Mouse (Mus musculus) kidney, adult 11 months (tissue): ENCODE measurements around the gene Rhoc.
"Not testable (repeated sequence)": the region's sequence is repeated elsewhere in the genome, so short reads cannot be mapped to it uniquely, and the experiment has no call there.

Experiments
- DNase-seq: peaks from one replicate; pipeline ENCODE4 v3.0.0; 2022

The Rhoc gene

DNA sequence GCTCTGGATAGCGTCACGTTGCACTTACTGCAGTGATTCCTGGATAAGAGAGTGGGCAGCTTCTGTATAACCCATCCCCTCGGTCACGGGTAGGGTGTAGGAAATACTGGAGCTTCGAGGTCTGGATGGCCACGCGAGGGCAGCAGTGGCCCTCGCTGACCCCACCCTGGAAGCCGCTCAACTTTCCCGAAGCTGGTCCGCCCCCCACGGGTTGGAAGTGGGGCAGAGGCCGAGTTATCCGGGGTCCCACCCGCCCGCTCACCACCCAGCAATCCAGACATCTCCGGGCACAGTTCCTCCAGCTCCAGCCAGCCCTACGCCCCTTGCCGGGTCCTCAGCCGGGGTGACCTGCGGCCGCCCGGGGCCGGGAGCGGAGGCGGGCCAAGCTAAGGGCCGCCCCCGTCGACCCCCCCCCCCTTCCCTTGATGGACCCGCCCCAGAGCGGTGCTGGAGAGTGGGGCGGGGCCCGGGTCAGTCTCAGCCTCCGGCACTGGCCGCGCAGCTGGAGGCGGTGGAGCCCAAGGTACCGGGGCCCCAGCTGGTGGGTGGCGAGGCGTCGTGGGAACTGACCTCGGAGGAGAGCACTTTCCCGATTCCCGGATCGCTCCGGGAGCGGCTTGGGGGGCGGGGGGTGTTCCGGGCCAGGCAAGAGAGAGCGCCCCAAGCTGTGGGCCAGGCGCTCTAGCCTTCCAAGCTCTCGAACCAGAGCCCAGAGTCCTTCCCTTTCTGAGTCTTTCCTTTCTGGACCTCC is 561 bp downstream of the Rhoc start:
- DNase-seq = peak; percentile 81

GRCm38 (mm10) chr3:104789312-104789605 is 1.1 kb downstream of the Rhoc start:
- no peak for DNase-seq

- DNase-seq = peak; percentile 72
These were observed 1.6 kb downstream of the Rhoc start for GRCm38 (mm10) chr3:104789822-104790221.

DNA sequence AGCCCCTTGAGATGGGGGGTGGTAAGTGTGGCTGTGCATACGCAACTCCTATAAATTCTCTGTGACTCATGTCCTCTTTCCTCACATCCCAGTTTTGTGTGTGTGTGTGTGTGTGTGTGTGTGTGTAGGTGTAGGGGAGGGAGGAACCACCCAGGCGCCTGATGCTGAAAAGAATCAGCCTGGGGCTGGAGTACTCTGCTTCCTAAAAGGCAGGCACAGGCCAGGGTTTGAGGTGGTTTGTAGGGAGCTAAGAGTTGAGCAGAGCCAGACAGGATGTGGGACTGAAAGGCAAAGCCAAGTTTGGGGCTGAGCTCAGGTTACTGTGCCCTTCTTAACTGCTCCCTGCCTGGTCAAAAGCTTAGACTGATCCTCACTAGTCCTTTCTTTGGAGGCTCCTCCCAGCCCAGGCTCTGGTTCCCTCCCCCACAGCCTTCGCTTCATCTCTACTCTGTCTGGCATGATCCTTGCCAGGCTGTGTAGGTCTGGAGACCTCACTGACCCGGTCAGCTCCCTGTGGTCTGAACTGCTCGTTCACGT is 2.3 kb downstream of the Rhoc start:
- DNase-seq = peak; percentile 65

DNA sequence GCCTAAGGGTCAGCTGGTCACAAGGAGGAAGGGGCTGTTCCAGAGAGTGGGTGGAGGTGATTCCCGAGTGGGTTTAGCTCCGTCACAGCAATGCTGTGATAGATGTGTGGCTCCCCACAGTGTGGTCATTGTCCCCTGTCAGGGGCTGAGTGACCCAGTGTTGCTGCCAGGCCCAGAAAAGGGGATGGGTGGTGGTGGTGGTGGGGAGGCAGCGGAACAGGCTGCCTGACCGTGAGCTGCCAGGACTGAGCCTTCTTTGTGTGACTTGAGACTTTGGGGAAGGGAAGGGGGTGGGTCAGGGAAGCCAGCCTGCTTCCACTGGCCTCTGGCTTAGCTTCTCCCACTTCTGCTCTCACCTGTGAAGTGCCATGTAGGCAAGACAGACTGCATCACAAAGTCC is 2.8 kb downstream of the Rhoc start:
- DNase-seq = no peak

DNA sequence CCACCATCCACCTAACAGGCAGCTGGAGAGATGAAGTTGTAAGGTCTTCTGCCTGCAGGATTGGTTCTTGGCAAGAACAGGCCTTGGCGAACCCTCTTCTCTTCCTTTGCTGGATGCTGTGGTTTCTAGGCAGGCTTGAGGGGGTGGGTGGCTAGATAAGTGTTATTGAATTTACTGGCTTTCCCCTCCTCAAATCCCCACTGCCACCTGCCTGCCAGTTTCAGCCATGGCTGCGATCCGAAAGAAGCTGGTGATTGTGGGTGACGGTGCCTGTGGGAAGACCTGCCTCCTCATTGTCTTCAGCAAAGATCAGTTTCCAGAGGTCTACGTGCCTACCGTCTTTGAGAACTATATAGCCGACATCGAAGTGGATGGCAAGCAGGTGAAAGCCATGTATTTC is 3.5 kb downstream of the Rhoc start:
- no peak for DNase-seq

GRCm38 (mm10) chr3:104792360-104793270 is 4.4 kb downstream of the Rhoc start:
- no peak for DNase-seq

GRCm38 (mm10) chr3:104793871-104794828 is 6.0 kb downstream of the Rhoc start:
- peak; percentile 96 for DNase-seq

DNA sequence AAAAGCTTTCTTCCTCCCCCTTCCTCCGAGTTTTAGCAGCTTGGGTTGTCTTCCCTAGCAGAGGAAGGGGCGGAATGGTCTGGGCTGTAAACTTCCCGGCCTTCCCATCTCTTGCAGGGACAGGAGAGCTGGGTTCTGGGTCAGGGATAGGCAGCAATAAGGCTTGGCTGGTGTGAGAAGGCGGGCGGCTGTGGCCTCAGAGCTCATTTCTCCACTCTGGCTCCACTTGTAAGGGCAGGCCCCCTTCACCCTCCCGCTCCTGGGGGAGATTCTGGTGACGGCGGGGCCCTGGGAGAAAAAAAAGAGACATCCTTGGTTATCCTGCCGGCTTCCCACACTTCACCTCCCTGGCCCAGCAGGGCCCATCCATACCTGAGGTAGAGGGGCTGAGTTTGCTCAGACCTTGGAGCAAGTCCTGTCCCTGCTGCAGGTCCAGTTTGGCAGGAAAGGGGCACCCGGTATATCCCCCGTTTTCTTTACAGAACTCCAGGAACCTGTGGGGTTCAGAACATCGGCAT is 6.8 kb downstream of the Rhoc start:
- DNase-seq = no peak

DNA sequence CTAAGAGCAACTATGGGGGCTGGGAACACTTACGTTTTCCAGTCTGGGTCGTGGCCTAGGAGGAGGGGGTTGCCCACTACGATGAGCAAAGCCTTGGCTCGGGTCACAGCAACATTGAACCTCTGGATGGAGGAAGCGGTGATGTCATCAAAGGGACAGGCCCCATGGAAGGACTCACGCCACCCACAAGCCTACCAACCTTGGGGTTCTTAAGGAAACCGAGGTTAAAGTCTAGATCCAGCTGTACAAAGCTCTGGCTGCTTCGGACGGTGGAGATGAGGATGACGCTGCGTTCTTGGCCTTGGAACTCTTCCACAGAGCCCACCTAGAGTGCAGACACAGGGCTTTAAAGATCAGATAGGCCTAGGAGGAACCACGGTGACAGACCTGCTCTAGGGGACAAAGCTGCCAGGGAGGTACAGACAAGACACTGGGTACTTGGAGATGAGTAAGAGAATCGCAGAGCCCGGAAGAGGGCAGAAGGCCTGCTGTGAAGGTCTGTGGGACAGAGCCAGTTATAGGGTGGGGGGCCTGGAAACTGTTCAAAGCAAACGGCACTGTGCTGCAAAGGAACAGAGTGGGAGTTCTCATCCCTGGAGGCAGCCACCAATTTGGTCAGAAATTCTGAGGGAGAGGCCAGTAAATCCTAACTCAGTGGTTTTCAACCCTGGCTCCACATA is 7.6 kb downstream of the Rhoc start:
- peak; percentile 26 for DNase-seq

- DNase-seq = peak; percentile 77
These were observed 8.4 kb downstream of the Rhoc start for GRCm38 (mm10) chr3:104796430-104797082.

GRCm38 (mm10) chr3:104800681-104801080 is 12.5 kb downstream of the Rhoc start:
- DNase-seq = no peak

- no peak for DNase-seq
These were observed 13.3 kb downstream of the Rhoc start for GRCm38 (mm10) chr3:104801481-104801880.

DNA sequence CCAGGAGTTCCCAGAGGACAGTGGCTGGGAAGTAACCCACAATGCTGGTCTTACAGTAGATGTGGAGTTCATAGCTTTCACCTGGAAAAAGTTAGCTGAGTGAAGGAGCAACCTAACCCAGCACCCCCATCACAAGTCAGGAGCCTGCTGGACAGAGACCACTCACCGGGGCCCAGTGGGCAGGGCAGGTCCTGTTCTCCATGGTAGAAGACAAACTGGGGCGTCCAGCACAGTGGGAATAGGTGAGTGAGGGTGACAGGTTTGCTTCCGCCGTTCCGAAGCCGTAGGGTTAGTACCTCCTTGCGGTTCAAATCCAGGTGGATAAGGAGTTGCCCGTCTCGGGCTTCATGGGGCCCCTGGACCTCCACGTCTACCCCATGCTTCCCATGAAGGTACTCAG is 16.1 kb downstream of the Rhoc start:
- no peak for DNase-seq

DNA sequence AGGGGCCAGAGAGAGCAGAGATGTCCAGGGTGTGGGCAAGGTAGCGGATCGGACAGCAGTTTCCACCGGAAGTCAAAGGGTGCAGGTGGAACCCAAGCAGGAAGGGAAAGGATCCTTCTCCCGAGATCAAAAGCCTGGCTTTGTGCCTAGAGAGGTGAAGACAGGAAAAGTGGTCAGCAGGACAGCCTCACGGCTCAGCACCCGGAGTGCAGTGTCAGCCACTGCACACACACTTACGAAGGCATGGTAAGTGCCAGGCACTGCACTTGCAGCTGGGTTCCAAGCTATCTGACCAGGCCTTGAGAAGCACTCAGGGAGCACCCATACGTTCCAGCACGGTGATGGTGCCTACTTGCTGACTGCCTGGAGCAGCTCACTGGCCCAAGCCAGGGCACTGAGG is 17.4 kb downstream of the Rhoc start:
- no peak for DNase-seq

- DNase-seq = no peak
These were observed 23.6 kb downstream of the Rhoc start for GRCm38 (mm10) chr3:104811752-104812151.

- DNase-seq = no peak
These were observed 24.1 kb downstream of the Rhoc start for GRCm38 (mm10) chr3:104812254-104812653.

DNA sequence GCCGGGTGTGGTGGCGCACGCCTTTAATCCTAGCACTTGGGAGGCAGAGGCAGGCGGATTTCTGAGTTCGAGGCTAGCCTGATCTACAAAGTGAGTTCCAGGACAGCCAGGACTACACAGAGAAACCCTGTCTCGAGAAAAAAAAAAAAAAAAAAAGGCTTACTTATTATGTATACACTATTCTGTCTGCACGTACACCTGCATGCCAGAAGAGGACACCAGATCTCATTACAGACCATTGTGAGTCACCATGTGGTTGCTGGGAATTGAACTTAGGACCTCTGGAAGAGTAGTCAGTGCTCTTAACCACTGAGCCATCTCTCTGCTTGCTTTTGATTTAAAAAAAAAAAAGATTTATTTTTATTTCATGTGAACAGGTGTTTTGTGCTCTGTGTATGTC is 25.1 kb downstream of the Rhoc start:
- not testable (repeated sequence) for DNase-seq

- DNase-seq = no peak
These were observed 26.6 kb downstream of the Rhoc start for GRCm38 (mm10) chr3:104814746-104815145.

DNA sequence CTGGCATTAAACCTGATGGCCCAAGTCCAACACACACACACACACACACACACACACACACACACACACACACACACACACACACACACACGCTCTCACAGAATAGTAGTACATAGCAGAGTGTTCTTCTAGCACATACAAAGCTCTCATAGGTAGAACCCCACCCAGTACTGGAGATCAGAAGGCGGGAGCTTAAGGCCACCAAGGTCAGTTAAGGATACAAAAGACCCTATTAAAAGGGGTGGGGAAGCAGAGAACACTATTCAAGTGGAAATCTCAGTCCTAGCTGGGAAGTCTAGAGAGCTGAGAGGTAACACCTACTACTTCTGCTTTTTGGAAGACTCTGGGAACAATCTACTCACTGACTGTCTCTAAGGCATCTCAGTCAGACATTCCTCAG is 27.2 kb downstream of the Rhoc start:
- no peak for DNase-seq

DNA sequence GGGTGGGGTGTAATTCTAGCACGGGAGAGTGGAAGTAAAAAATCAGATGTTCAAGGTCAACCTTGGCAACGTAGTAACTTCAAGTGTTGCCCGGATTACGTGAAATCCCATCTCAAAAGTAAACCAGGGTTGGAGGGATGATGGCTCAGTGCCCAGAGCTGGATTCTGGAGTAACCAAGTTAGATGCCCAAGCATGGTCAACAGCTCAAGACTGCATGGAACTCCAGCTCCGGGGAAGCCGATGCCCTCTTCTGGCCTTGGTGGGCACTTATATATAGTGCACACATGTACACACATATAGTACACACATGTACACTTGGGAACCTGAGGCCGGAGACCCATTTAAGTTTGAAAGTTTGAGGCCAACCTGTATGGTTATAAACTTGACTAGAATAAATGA is 28.0 kb downstream of the Rhoc start:
- DNase-seq = peak; percentile 11
